Mouse (Mus musculus) granulocyte monocyte progenitor cell, adult 5-6 weeks (primary cell): ENCODE data around the gene Polm. TPM values are rescaled to one million over a fixed set of nuclear protein-coding genes. Genes with fewer than 3 reads are reported as not detected.
A peak's percentile ranks its signal among the peaks of the same experiment; 100 is the strongest.

Source experiments
- ATAC-seq: replicated peaks from 2 replicates; pipeline ENCODE4 v1.8.0; 2016; ENCODE audit warnings: mild to moderate bottlenecking, moderate TSS enrichment, inconsistent platforms; ENCODE audit not compliant: poor library complexity, severe bottlenecking
- total RNA-seq, 2 experiments: library from RNA; stranded (forward) in 1 of 2; stranded (reverse) in 1 of 2; fragments of 200-712, 200-1000 nt in 1 of 2; fragments of >200 nt in 1 of 2; fragmentation: Nextera tagmentation in 1 of 2; gene quantifications; 2 replicates each; pipeline ENCODE4 v1.2.3; 2014 to 2017

Polm gene
- total RNA-seq, 2 experiments from 2014 or later: 0.73 TPM; not detected in 1

DNA sequence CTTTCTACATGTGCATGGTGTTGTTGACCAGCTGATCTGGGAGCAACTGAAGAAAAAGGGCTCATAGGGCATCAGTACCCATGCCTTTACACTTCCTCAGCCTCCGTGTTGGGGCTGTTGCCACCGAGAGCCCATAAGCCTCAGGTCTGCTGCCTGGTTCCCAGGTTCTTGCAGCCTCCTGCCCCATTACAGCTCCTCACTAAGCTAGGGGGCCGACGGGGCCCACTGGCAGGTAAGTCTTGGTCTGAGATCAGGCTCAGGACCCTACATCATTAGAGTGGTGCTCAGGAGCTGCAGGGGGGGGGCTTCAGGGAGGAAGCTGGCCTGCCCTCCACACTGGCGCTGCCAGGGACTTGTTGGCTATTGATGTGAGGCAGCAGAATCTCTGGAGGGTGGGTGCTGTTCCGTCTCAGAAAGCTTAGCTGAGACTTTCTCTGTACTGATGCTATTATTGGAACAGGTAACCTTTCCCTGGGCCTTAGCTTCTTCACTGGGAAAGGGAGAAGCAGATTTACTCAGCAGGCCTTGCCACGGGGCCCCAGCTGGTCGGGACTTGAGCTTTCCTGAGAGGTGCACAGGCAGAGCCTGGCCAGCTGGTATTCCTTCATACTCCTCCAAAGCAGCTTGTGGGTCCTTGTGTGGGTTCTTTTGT, 18.8 kb upstream of the Polm start:
- no peak for ATAC-seq

DNA sequence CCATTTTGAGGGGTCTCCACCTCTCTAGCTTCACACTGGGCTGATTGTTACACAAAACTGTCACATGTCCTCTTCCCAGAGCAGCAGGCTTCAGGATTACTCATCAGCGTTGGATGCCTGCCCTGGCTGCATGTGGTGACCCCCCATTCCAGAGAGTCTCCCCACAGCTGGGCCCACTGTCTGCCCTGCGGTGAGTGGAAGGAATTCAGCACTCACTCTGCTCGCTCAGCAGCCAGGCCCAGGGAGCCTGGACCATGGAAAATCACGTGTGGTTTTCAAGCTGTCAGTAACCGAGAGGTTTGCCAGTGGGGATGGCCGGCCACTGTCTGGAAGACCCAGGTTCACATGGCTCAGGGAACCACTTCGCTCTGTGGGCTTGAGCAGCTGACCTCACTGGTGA, 18.1 kb upstream of the Polm start:
- no peak for ATAC-seq

DNA sequence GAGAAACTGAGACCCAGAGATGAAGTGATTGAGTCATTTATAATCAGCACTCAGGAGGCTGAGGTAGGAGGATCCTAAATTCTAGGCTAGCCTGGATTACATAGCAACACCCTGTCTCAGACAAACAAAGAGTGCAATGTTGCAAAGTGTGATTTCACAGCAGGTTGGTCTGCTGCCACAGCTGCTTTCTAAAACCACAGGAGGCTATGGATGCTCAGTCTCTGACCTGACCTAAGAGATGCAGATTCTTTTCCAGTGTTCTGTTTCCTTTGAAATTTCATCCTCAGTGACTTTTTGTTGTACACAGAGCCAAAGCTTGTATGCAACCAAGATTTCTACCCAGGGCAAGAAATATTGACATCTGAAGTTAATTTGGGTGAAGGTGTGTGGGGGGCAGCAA, 17.7 kb upstream of the Polm start:
- ATAC-seq: no peak

DNA sequence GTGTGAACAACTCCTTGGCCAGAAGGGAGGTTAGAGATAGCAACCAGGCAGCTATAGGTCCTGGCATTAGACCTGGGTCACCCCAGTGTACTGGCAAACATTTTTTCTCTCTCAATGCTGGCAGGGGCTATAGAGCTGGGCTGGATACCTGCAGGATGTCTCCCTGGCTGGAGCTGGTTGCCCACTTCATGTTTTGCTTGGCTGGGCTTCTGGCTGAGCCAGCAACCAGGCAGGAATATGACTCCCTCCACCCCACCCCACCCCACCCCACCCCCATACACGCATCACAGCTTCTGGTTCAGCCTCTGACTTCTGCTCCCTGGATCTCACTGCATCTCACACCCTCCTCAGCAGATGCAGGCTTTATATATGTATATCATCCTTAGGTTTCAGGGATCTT, 14.5 kb upstream of the Polm start:
- no peak for ATAC-seq

DNA sequence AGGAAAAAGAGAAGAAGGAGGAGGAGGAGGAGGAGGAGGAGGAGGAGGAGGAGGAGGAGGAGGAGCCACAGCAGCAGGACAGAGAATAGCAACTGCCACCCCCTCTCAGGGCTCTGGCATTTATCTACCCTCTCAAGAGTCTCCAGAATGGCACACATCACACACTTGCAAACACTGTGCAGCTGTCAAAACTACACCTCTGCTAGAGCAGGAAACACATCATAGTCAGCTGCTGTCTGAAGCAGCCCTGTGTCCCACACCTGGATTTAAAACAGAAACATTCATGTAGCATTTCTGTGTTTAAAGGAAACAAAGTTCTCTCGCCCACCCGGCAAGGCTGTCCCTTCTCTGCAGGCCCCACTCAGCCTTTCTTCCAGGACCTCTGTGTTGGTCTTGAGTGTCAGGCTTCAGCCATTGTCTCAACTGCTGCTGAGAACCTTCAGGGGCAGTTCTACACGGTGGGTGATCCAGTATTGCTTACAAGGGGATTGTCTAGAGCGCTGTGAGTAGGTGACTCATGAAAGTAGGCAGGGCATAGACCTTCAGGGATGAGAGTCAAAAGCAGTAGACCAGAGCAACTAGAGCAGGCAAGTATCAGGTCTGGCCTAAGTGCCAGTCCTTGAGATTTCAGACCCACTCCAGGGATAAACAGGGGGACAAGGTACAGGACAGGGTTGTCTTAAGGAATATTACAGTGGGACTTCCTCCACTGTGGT, 13.4 kb upstream of the Polm start:
- ATAC-seq: no peak

DNA sequence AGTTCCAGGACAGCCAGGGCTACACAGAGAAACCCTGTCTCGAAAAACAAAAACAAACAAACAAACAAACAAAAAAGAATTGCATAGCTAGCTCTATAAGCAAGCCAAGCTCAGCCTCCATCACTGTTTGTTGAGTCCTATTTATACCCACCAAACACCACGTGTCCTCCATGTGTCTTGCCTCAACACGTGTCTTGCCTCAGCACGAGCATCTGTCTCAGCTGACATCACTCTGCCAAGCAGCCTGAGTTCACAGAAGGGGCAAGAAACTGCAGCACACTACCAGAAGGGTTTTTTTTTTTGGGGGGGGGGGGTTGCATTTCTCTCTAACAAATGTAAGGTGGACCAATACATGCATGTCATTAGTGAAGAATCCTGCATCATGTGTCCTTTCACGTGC, 12.6 kb upstream of the Polm start:
- no peak for ATAC-seq

DNA sequence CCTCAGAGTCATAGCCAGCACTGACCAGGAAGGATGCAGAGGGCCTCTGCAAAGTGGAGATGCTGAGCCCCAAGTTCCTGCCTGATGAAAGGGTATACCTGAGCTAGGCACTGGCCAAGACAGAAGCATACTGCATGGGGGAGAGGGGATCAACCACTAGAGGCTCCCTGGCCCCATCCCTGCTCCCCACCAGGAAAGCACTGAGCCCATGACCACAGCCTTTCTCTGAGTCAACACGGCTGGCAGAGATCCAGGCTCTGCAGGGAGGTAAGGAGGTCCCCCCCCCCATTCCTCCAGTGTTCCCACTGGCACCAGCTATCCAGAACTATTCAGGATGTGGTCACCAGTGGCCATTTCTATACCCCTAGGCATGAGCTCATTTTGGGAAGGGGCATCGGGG, 11.5 kb upstream of the Polm start:
- ATAC-seq: no peak

DNA sequence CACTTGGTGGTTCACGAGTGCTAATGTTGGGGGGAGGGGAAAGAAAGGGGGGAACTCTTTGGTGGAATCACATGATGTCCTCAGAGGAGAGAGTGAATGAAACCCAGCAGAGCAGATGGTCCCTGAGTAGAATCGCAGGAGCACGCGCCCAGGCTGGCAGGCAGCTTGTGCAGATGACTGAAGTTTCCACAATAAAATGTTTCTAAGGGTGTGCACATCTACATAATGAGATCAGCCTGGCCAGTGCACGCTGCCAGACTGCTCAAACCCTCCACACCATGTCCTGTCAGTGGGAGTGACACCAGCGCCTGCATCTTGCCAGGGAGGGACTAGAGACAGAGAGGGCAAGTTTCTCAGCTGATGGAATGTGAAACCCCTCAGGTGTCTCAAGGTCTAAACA, 10.9 kb upstream of the Polm start:
- ATAC-seq: no peak

DNA sequence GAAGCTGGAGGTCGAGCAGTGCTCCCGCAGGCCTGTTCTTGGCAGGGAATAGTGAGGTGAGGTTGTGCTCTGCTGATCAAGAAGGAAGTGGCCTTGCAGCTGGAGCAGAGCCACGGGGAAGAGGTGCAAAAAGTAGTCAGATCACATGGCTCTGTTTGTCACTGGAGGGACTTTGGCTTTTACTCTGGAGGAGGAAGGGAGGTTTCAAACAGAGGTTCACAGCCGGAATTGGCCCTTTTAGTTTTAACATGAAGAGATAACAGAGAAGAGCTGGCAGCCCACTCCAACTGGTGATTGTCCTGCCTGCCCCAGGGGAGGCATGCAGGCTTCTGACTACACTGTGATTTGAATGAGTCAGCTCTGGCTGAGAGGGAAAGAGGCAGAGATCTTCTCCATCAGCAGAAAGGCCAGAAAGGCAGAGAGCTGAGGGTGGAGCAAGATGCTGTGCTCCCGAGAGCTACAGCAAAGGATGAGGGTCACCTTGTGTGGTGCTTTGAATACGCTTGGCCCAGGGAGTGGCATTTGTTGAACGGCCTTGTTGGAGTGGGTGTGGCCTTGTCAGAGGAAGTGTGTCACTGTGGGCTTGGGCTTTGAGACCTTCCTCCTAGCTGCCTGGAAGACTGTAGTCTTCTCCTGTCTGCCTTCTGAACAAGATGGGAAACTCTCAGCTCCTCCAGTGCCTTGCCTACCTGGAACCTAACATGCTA, 9.0 kb upstream of the Polm start:
- ATAC-seq: no peak

DNA sequence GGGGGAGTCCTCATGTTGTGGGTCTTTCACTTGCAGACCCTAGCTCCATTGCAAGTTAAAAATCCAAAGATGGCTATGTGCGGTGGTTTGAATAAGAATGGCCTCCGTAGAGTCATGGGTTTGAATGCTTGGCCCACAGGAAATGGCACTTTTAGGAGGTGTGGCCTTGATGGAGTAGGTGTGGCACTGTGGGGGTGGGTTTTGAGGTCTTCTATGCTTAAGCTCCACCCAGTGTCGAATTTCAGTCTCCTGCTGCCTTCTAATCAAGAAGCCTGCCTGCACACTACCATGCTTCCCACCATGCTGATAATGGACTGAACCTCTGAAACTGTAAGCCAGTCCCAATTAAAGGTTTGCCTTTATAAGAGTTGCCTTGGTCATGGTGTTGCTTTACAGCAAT, 5.3 kb upstream of the Polm start:
- no peak for ATAC-seq

DNA sequence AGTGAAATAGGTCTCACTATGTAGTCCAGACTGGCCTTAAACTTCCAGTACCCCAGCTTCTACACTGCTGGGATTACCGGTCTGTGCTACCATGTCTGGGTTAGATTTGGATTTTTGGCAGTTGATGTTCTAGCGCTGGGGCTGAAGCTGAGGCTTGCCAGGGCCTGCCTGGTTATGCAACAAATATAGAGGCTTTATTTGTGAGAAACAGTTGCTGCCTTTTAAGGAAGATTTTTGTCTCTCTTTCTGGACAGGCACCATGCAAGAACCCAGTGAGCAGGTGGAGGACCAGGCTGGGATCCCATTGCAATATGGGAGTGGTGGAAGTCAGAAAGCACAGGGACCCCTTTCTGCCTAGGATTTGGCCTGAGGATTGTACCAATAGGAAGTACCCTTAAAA, 3.9 kb upstream of the Polm start:
- ATAC-seq: no peak

DNA sequence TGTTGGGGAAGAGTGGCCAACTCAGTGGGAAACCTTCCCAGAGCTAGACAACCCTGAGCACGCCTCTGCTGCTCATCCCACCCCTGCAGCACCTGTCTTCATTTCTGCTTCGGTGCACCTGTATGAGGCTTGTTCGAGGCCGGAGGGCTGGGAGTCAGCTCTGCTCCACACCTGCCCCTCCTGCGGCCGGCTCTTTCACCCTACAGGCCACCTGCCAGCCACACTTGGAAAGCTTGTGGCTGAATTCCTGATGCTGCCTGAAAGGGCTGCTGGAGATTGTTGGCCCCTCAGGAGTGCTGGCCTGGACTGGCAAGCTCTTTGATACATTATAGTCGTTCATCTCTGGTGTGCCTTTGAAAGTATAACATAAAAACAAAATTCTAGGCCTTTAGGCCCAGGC, 2.5 kb upstream of the Polm start:
- no peak for ATAC-seq

DNA sequence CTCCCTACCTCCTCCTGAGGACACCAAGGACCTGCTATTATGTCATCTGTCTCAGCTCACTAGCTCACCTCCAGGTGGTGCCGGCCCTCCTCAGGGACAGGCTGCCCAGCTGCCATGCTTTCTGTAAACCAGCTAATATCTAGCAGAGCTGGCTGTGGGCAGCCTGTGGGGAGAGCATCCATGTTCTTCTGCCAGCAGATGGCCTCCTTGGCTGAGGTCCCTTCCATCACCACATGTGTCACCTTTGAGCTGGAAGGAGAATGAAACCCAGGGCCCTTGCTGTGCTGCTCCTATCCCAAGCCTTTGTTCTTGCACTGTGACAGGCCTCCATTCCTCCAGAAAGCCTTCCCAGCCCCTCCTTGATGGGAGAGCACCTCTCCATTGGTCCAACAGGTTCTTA, 1.7 kb downstream of the Polm start:
- no peak for ATAC-seq

DNA sequence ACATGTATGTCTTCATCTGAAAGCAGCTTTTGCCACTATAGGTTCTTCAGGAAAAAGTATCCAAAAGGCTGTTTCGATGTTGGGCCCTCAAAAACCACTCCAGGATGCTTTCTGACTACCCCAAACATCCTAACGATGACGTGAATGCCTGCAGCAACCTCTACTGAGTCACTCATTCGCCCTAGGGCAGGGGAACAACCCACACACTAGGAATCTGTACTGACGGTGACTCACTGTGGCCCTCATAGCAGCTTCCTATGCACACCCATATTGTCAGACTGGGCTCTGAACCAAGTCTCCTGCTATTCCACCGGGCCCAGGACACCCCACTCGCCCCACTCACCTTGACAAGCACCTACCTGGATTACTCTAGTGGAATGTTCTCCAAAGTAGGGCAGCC, 2.8 kb downstream of the Polm start:
- no peak for ATAC-seq

DNA sequence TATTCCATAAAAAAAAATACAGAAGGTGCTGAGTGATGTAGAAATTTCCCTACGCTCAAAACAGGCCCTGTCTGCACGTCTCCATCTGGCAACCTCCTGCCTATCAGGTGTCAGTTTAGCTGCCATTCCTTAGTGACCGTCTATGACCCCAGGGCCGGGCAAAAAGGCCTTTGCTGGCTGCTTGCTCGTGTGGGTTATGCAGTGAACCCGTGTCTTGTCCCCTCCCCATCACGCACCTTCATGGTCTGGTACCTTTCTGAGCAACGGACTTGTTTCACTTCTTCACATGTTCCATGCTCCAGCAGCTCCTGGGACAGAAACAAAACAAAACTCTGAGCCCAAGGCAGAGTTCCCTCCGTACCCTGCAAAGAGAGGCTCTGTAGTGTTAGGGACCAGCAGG, 3.3 kb downstream of the Polm start:
- ATAC-seq: no peak

DNA sequence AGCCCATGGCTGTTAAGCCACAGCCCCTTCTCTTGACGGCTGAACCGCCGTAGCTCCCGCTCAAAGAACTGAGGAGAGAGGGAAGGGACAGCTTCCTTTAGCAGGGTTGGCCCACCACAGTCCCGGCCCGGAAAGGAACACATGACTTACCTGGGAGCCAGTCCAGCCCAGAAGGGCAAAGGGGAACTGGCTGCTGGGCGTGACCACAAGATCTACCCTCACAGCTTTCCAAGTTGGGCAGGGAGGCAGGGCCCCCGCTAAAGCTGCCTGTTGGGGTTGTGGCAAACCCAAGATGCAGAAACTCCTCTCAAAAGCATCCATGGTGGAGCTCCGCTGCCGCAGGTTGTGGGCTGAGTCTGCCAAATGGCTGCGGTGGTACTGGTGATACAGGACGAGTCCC, 8.5 kb downstream of the Polm start:
- ATAC-seq: peak; percentile 81

DNA sequence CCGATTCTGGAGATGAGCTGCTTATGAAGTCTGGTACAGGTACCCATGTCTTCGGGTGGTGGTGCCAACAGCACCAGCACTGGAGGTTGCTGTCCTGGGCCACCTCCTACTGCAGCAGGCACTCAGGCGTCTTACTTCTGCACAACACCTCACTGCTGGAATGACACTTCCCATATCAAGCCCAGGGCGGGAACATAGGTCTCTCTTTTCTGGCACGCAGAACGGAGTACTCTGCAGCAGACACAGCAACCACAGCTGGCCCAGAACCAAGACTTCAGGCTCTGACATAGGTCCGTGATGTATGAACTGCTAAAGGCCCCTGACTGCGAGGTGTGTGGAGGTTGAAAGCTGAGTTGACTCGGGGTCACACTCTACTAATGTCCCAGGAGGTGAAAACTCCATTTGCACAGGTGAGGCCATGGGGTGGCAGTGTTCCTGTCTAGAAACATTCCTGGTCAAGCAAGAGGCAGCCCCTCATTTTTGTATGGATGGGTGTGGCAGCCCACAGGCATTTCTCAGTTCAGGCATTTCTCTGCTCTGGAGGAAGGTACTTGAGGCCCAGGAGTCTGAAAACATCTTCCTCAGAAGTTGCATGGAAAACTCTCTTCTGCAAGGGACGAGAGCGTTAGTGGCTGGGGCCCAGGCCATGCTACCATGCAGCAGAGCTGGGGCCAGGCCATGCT, 9.2 kb downstream of the Polm start:
- no peak for ATAC-seq

DNA sequence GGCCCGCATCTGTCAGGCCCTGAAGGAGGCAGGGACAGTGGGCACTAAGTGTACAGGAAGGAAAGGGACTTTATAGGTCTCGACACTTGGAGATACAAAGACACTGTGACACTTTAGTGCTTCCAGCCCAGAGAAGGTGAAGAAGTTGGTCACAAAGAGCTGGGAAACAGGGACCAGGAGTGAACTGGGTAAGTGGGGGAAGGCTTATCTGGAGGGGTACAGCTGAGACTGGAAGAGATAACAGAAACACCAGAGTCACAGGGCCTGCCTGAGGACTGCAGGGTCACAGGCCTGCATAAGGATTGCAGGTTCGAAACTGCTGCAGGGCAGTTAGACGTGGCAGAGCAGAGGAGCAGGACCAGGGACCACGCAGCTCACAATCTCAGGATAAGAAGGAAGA, 9.9 kb downstream of the Polm start:
- ATAC-seq: no peak

DNA sequence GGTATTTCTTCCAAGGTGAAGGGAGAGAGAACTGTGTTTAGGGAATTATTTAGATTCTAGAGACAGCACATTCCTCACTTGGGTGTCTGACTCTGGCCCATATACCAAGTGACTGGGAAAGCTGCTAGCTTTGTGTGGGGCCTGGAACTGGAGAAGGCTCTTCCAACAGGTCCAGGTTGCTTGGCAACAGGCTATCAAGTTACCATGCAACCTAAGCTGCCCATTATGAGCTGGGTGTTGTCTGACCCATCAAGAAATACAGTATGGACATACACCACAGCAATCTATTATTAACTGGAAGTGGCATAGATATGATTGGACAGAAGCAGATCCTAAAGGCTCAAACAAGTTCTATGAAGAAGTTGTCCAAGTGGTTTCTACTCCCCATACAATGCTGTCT, 12.4 kb downstream of the Polm start:
- no peak for ATAC-seq

DNA sequence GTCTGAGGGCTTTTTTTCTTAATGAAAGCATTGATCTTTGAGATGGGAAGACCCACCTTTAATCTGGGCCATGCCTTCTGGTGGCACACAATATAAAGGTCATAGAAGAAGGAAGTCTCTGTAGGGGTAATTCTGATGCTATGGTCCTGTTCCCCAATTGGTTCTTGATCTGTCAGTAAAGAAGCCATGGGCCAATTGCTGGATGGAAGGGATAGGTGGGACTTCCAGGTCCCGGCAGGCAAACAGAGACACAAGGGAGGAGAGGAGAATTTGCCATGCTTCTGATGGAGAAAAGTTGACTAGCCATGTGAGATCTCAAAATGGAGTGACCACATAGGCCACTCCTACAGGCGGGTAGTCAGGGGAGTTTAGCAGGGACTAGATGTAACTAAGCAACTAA, 18.6 kb downstream of the Polm start:
- ATAC-seq: no peak

DNA sequence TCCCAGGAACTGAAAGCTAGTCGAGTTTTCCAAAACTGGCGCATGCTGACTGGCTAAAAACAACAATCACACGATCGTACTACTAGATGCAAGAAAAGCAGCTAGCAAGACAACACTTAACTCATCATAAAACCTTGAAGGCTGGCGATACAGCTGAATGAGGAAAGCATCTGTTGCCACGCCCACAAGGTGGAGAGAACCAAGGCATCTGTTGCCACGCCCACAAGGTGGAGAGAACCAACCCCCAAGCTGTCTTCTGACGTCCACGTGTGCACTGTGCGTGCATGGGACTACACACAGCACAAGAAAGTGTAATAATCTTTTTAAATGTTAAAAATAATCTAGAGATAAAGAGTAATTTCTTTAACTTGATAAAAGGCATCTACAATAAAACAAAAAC, 24.4 kb downstream of the Polm start:
- no peak for ATAC-seq
